Mouse (Mus musculus): Measurements from ENCODE around the gene Hpf1. TPM values are rescaled to one million over a fixed set of nuclear protein-coding genes. Genes with fewer than 3 reads are reported as not detected.

Gene Hpf1
- polyA plus RNA-seq (2014; fragmentation: Illumina TruSeq; extraction: RNeasy Lipid Tissue Mini Kit (QIAGEN cat#74804); ENCODE audit: low read depth, low replicate concordance): 34.9 TPM

GRCm38 (mm10) chr8:60889843-60890519 is at the start of gene Hpf1:
Hpf1 (plus strand) TSS chr8:60890418.

Other genes starting within 250 kb of the Hpf1 start
- gene Clcn3, start 92.9 kb downstream of the Hpf1 start, polyA plus RNA-seq (2014; fragmentation: Illumina TruSeq; extraction: RNeasy Lipid Tissue Mini Kit (QIAGEN cat#74804); ENCODE audit: low read depth, low replicate concordance): 28.4 TPM
- 9.1 TPM for gene Nek1, start 102.8 kb downstream of the Hpf1 start, polyA plus RNA-seq (2014; fragmentation: Illumina TruSeq; extraction: RNeasy Lipid Tissue Mini Kit (QIAGEN cat#74804); ENCODE audit: low read depth, low replicate concordance)